Mouse (Mus musculus) brain, embryonic 14.5 days (tissue): ENCODE measurements around the gene Slc25a41.

Experiments used
- CTCF ChIP-seq: fragments of 200-500 bp; IDR thresholded peaks from 2 replicates; pipeline ENCODE4 v1.5.1; 2012; ENCODE audit warnings: inconsistent platforms, mild to moderate bottlenecking, moderate library complexity, borderline replicate concordance; ENCODE audit not compliant: insufficient read depth, insufficient read length; ENCODE audit errors: extremely low read depth
- POLR2A ChIP-seq: fragments of 200-500 bp; IDR thresholded peaks from 2 replicates; pipeline ENCODE4 v1.6.1; 2012; ENCODE audit warnings: mild to moderate bottlenecking, inconsistent platforms, borderline replicate concordance; ENCODE audit not compliant: poor library complexity, insufficient read depth, insufficient read length, severe bottlenecking; ENCODE audit errors: extremely low read depth

GRCm38 (mm10) chr17:57056246-57056645 is 14.8 kb upstream of the Slc25a41 start:
- TF ChIP-seq CTCF (no peak), POLR2A (no peak)
